Comparison of ENCODE assay signal across 13 mouse cellular contexts in the genomic region with DNA sequence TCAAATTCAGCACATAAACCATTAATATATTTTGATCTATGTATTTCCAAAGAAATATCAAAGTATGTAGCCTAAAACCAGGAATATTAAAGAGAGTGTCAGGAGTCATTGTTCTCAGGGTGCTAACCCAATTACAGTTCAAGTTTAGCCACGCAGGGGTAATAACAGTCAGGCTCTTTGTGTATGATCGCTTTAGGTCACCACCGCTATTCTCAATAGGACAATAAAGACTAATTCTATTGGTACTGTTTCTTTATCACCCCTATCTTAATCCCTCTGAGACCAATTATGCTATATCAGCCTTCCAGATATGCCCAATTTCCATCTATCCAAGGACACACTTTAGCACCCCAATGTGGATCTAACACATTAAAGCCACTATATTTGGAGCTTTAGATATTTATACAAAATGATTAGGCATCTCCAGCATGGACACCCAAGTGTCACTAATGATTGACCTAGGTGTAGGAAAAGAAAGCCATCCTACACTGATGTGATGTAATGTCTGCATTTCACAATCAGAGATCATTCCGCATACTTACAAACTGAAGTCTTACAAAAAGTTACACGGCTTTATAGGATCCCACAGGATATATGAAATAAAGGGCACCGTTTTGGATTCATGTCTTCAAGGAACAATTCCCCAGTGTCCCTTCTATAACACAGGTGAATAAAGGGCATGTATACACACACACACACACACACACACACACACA.
"Had no signal": no experiment of that assay in that cellular context is flagged by ENCODE, and none has a peak within 500 bp of the region (broad histone marks: within the 10 kb centered on the region; RNA-seq: fewer than 3 reads in every experiment).

No protein-coding gene starts in this region.

- H3K4me3 ChIP-seq: intestine, embryonic 15.5 days; limb, embryonic 12.5 days; lung, embryonic 15.5 days; megakaryocyte, embryonic 14.5 days had no signal

- ATAC-seq: intestine, embryonic 15.5 days had no signal

- DNase-seq: kidney, adult 8-10 months; kidney, postnatal 25 days; layer of hippocampus, adult 9-11 months; layer of hippocampus, postnatal 36 days; lung, postnatal 14 days; thymus, postnatal 4 days had no signal

- H3K4me2 ChIP-seq: intestine, embryonic 15.5 days; limb, embryonic 12.5 days; liver, embryonic 11.5 days; lung, embryonic 15.5 days had no signal

- H3K27me3 ChIP-seq: intestine, embryonic 15.5 days; limb, embryonic 12.5 days; lung, embryonic 15.5 days; megakaryocyte, embryonic 14.5 days had no signal

- H3K27ac ChIP-seq: intestine, embryonic 15.5 days; limb, embryonic 12.5 days; lung, embryonic 15.5 days; macrophage; stomach, postnatal 0 days had no signal

- H3K9ac ChIP-seq: intestine, embryonic 15.5 days; limb, embryonic 12.5 days; lung, embryonic 15.5 days had no signal

- H3K4me1 ChIP-seq: intestine, embryonic 15.5 days; limb, embryonic 12.5 days; megakaryocyte, embryonic 14.5 days had no signal

- H3K9me3 ChIP-seq: intestine, embryonic 15.5 days; limb, embryonic 12.5 days; lung, embryonic 15.5 days; megakaryocyte, embryonic 14.5 days had no signal

- H3K36me3 ChIP-seq: intestine, embryonic 15.5 days; lung, embryonic 15.5 days had no signal
